Mouse (Mus musculus): ENCODE data around the gene Gm8764.
"Not testable (repeated sequence)": the region's sequence is repeated elsewhere in the genome, so short reads cannot be mapped to it uniquely, and the experiment has no call there.

Gene Gm8764

GRCm38 (mm10) chr10:104159706-104160105 is at the start of gene Gm8764:
TSS of gene Gm8764 (plus strand) at chr10:104160006.
- not testable (repeated sequence) for DNase-seq

GRCm38 (mm10) chr10:104110044-104110443 is 49.8 kb upstream of the Gm8764 start:
- peak; percentile 6 for DNase-seq

DNA sequence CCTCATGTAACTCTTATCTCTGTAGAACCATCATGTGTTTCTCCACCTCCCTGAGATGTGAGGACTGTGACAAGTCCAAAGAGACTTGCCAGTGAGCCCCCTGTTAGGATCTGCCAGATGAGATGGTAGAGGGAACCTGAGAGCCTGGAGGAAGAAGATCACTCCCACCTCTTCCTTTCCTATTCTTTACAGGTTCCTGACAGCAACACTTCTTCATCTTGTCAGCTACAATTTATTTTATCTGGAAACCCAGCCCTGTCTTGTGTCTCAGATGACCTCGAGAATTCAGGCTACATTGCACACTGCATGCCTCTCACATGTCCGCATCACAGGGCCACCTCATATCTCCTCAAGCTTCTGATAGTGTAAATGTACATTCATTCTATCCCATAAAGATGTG is 41.5 kb upstream of the Gm8764 start:
- no peak for DNase-seq

- DNase-seq, result not testable (repeated sequence)
Observed at GRCm38 (mm10) chr10:104142687-104143086, 17.1 kb upstream of the Gm8764 start, which contains the start of gene Gm21293. TSS of gene Gm21293 (plus strand) at chr10:104142987.

DNA sequence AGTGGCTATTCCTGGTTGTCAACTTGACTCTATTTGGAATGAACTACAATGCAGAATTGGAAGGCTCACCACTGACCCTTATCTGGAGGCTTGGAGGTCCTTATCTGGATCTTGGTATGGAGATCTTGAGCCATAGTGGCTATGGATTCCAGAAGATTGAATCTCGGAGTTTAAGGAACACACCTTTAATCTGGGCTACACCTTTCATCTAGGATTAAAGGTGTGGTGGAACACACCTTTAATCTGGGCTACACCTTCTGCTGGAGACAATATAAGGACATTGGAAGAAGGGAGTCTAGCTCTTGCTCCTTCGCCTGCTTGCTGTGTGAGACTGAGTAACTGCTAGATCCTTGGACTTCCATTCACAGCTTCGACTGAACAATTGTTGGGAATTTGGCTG is 8.6 kb upstream of the Gm8764 start, which contains the start of gene Gm6763:
Gm6763 (plus strand) TSS at position 301 of the 400 bp plus-strand sequence.
- not testable (repeated sequence) for DNase-seq

DNA sequence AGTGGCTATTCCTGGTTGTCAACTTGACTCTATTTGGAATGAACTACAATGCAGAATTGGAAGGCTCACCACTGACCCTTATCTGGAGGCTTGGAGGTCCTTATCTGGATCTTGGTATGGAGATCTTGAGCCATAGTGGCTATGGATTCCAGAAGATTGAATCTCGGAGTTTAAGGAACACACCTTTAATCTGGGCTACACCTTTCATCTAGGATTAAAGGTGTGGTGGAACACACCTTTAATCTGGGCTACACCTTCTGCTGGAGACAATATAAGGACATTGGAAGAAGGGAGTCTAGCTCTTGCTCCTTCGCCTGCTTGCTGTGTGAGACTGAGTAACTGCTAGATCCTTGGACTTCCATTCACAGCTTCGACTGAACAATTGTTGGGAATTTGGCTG is 8.4 kb downstream of the Gm8764 start, which contains the start of gene Gm21304:
Gm21304 (plus strand) TSS at position 301 of the 400 bp plus-strand sequence.
- DNase-seq, result not testable (repeated sequence)

- not testable (repeated sequence) for DNase-seq
Observed at GRCm38 (mm10) chr10:104176724-104177123, 16.9 kb downstream of the Gm8764 start, which contains the start of gene Gm21312. TSS of gene Gm21312 (plus strand) at chr10:104177024.

- DNase-seq, result not testable (repeated sequence)
Observed at GRCm38 (mm10) chr10:104185233-104185632, 25.4 kb downstream of the Gm8764 start, which contains the start of gene Gm20765. TSS of gene Gm20765 (plus strand) at chr10:104185533.

DNA sequence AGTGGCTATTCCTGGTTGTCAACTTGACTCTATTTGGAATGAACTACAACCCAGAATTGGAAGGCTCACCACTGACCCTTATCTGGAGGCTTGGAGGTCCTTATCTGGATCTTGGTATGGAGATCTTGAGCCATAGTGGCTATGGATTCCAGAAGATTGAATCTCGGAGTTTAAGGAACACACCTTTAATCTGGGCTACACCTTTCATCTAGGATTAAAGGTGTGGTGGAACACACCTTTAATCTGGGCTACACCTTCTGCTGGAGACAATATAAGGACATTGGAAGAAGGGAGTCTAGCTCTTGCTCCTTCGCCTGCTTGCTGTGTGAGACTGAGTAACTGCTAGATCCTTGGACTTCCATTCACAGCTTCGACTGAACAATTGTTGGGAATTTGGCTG is 33.9 kb downstream of the Gm8764 start, which contains the start of gene Gm4340:
Gm4340 (plus strand) TSS at position 301 of the 400 bp plus-strand sequence.
- DNase-seq, result not testable (repeated sequence)

GRCm38 (mm10) chr10:104209655-104210054 is 49.8 kb downstream of the Gm8764 start:
- no peak for DNase-seq

DNA sequence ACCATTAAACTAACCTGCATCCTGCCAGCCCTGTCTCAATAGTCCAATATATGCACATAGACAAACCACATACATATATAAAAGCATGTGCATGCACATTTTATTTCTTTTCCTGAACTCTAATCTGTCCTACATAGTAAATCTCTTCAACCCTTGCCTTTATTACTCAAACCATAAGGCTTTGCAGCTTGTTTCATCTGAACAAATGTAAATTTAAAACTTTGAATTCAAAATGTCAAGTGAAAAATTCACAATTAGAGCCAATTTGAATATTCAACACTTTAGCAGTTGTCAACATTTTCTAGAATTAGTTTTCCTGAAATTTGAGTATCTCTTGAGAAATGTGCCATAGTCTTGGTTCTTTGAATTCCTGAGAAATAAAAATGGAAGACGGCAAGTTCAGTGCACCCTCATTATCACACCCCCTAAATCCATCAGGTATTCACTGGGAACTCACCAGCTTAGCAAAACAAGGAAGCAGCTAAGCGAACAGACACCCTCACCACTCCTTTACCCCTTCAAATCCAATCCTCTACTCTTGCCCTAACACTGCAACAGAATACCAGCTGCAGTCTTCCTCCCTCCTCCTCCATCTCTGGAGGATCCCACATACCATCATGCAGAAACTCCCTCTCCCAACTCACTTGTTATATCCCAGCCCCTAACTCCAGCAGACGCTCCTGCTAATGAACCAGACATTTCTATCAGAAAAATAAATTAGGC is 50.6 kb downstream of the Gm8764 start:
- DNase-seq, result no peak
